Mouse (Mus musculus): ENCODE measurements around the gene Gm14326. TPM values are rescaled to one million over a fixed set of nuclear protein-coding genes. Genes with fewer than 3 reads are reported as not detected.
"Not testable (repeated sequence)": the region's sequence is repeated elsewhere in the genome, so short reads cannot be mapped to it uniquely, and the experiment has no call there.

Gm14326 gene
- polyA plus RNA-seq (2012; rRNA removed) = 0.89 and 2.0 TPM in 2 replicates
- polyA plus RNA-seq (2014; fragmentation: Nextera tagmentation; extraction: Ambion mirVana) = 4.7 TPM in 2 replicates

DNA sequence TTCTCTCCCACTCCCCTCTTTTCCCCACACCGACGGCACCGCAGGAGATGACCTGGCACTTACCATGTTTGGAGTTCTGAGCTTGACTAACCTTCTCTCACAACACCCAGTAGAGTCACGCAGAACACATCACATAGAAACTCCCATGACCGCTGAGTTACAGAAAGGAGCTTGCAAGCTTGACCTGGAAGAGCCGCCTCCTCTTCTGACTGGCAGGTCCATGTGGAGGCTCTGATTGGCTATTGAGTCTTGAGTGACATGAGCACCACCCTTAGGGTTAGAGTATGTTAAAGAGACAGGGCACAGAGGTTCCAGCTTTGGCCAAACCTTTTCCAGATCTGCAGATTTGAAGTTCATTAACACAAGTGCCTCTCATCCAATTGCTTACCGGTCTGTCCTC is at the start of gene Gm14326:
Gm14326 (minus strand) TSS at position 153 of the 400 bp plus-strand sequence.
- DNase-seq (ENCODE audit: low read depth in 3 of 3, low spot score in 3 of 3) = peak in 2 of 3 experiments; percentile 0 to 23
- H3K9me3 ChIP-seq (ENCODE audit: control insufficient read depth, low read length); H3K36me3 ChIP-seq (replicated peaks; ENCODE audit: control insufficient read depth, insufficient read depth, low read depth); ATAC-seq (ENCODE audit: insufficient read depth); H3K27ac ChIP-seq; H3K27me3 ChIP-seq (ENCODE audit: control insufficient read depth, insufficient read depth, low read length); H3K4me1 ChIP-seq (replicated peaks; ENCODE audit: control insufficient read depth in 2 of 2, insufficient read depth in 2 of 2, low read length in 1 of 2); H3K9ac ChIP-seq (replicated peaks): not testable (repeated sequence)
- 3% methylated on average over 4 of the region's 7 CpGs for WGBS (ENCODE audit: insufficient replicate concordance)
- peak within 1 kb of the TSS; percentile 46 for H3K4me2 ChIP-seq (ENCODE audit: low read depth)
- H3K4me3 ChIP-seq (ENCODE audit: insufficient read depth in 1 of 2, low read depth in 2 of 2, low read length in 2 of 2) = peak within 1 kb of the TSS; percentile 45 to 62

DNA sequence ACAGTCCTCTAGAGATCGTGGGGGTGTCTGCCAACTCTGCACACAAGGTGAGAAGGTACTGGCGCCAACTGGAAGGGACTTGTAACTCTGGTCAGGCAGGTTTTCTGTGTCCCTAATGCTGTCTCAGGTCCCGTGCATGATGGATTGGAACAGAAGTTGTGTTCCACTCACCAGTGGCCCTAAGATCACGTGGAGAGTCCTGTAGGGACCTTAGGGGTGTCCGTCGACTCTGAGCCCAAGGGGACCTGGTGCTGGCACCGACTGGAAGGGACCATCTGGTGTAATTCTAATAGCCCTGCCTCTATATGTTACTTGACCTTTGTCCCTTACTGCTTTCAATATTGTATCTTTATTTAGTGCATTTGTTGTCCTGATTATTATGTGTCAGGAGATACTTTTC is 17.7 kb upstream of the Gm14326 start:
- H3K4me2 ChIP-seq (ENCODE audit: low read depth); DNase-seq (ENCODE audit: low read depth in 3 of 3, low spot score in 3 of 3); H3K27me3 ChIP-seq (ENCODE audit: control insufficient read depth, insufficient read depth, low read length); H3K9ac ChIP-seq (replicated peaks); H3K4me3 ChIP-seq (ENCODE audit: insufficient read depth in 1 of 2, low read depth in 2 of 2, low read length in 2 of 2); H3K27ac ChIP-seq; H3K36me3 ChIP-seq (replicated peaks; ENCODE audit: control insufficient read depth, insufficient read depth, low read depth); H3K4me1 ChIP-seq (replicated peaks; ENCODE audit: control insufficient read depth in 2 of 2, insufficient read depth in 2 of 2, low read length in 1 of 2); H3K9me3 ChIP-seq (ENCODE audit: control insufficient read depth, low read length); ATAC-seq (ENCODE audit: insufficient read depth): not testable (repeated sequence)
- 49% methylated on average over 6 of the region's 7 CpGs for WGBS (ENCODE audit: insufficient replicate concordance)

- under 1% methylated on average over 18 of the region's 18 CpGs for WGBS (ENCODE audit: insufficient replicate concordance)
- not testable (repeated sequence) for DNase-seq (ENCODE audit: low read depth in 3 of 3, low spot score in 3 of 3); H3K27ac ChIP-seq; ATAC-seq (ENCODE audit: insufficient read depth); H3K27me3 ChIP-seq (ENCODE audit: control insufficient read depth, insufficient read depth, low read length); H3K9me3 ChIP-seq (ENCODE audit: control insufficient read depth, low read length); H3K4me1 ChIP-seq (replicated peaks; ENCODE audit: control insufficient read depth in 2 of 2, insufficient read depth in 2 of 2, low read length in 1 of 2); H3K36me3 ChIP-seq (replicated peaks; ENCODE audit: control insufficient read depth, insufficient read depth, low read depth); H3K9ac ChIP-seq (replicated peaks)
- Histone ChIP-seq H3K4me3 (ENCODE audit: insufficient read depth in 1 of 2, low read depth in 2 of 2, low read length in 2 of 2) (peak overlapping the region; percentile 45 to 62), H3K4me2 (ENCODE audit: low read depth) (peak overlapping the region; percentile 46; the same call in 1 of the 2 replicates)
Measured at GRCm38 (mm10) chr2:177956734-177957133, 363 bp downstream of the Gm14326 start.

DNA sequence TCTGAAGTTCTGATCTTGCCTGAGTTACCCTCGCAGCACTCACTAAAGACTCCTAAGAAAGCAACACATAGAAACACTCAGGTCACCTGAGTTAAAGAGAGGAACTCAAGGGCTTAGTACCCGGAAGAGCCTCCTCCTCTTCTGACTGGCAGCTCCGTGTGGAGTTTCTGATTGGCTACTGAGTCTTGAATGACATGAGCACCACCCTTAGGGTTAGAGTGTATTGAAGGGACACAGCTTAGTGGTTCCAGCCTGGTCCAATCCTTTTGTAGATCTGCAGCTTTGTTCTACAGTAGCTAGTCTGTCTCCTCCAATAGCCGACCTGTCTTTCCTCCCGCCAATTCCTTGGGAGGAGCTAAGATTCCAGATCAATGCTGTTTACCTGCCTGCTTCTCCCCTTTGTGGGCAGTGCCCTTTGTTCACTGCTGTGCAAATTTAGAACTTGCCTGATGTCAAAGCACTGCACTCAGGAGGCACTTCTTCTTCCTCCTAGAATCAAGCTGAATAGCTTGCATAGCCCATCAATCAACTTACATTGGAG is 31.5 kb downstream of the Gm14326 start, which contains the start of gene Zfp972:
Zfp972 (minus strand) TSS at position 51 of the 541 bp plus-strand sequence.
- peak within 1 kb of the TSS in 1 of 2 experiments; percentile 35; a peak in 1 of 4 replicates for H3K4me3 ChIP-seq (ENCODE audit: insufficient read depth in 1 of 2, low read depth in 2 of 2, low read length in 2 of 2)
- not testable (repeated sequence) for H3K27me3 ChIP-seq (ENCODE audit: control insufficient read depth, insufficient read depth, low read length); H3K4me2 ChIP-seq (ENCODE audit: low read depth); H3K4me1 ChIP-seq (replicated peaks; ENCODE audit: control insufficient read depth in 2 of 2, insufficient read depth in 2 of 2, low read length in 1 of 2); H3K27ac ChIP-seq; DNase-seq (ENCODE audit: low read depth in 3 of 3, low spot score in 3 of 3); H3K36me3 ChIP-seq (replicated peaks; ENCODE audit: control insufficient read depth, insufficient read depth, low read depth); ATAC-seq (ENCODE audit: insufficient read depth); H3K9me3 ChIP-seq (ENCODE audit: control insufficient read depth, low read length); H3K9ac ChIP-seq (replicated peaks)
- 50% methylated on average over 3 of the region's 5 CpGs for WGBS (ENCODE audit: insufficient replicate concordance)

GRCm38 (mm10) chr2:177903276-177903675 is 53.8 kb downstream of the Gm14326 start:
- H3K4me3 ChIP-seq (ENCODE audit: insufficient read depth in 1 of 2, low read depth in 2 of 2, low read length in 2 of 2); H3K4me1 ChIP-seq (replicated peaks; ENCODE audit: control insufficient read depth in 2 of 2, insufficient read depth in 2 of 2, low read length in 1 of 2); H3K36me3 ChIP-seq (replicated peaks; ENCODE audit: control insufficient read depth, insufficient read depth, low read depth); H3K27me3 ChIP-seq (ENCODE audit: control insufficient read depth, insufficient read depth, low read length); H3K27ac ChIP-seq; DNase-seq (ENCODE audit: low read depth in 3 of 3, low spot score in 3 of 3); H3K9me3 ChIP-seq (ENCODE audit: control insufficient read depth, low read length); ATAC-seq (ENCODE audit: insufficient read depth); H3K4me2 ChIP-seq (ENCODE audit: low read depth); H3K9ac ChIP-seq (replicated peaks): not testable (repeated sequence)
- WGBS (ENCODE audit: insufficient replicate concordance) = 87% methylated on average over 3 of the region's 12 CpGs

GRCm38 (mm10) chr2:177898171-177898570 is 58.9 kb downstream of the Gm14326 start:
- not testable (repeated sequence) for H3K4me3 ChIP-seq (ENCODE audit: insufficient read depth in 1 of 2, low read depth in 2 of 2, low read length in 2 of 2); H3K4me2 ChIP-seq (ENCODE audit: low read depth); H3K4me1 ChIP-seq (replicated peaks; ENCODE audit: control insufficient read depth in 2 of 2, insufficient read depth in 2 of 2, low read length in 1 of 2); H3K27me3 ChIP-seq (ENCODE audit: control insufficient read depth, insufficient read depth, low read length); ATAC-seq (ENCODE audit: insufficient read depth); DNase-seq (ENCODE audit: low read depth in 3 of 3, low spot score in 3 of 3); H3K27ac ChIP-seq; H3K9me3 ChIP-seq (ENCODE audit: control insufficient read depth, low read length); H3K9ac ChIP-seq (replicated peaks); H3K36me3 ChIP-seq (replicated peaks; ENCODE audit: control insufficient read depth, insufficient read depth, low read depth)
- 44% methylated on average over 2 of the region's 3 CpGs for WGBS (ENCODE audit: insufficient replicate concordance)

GRCm38 (mm10) chr2:177897046-177897578 is 60.0 kb downstream of the Gm14326 start, which contains the start of gene Gm14327:
TSS of gene Gm14327 (plus strand) at chr2:177897096.
- not testable (repeated sequence) for ATAC-seq (ENCODE audit: insufficient read depth); H3K9ac ChIP-seq (replicated peaks); H3K27me3 ChIP-seq (ENCODE audit: control insufficient read depth, insufficient read depth, low read length); H3K36me3 ChIP-seq (replicated peaks; ENCODE audit: control insufficient read depth, insufficient read depth, low read depth); H3K9me3 ChIP-seq (ENCODE audit: control insufficient read depth, low read length); H3K27ac ChIP-seq; H3K4me1 ChIP-seq (replicated peaks; ENCODE audit: control insufficient read depth in 2 of 2, insufficient read depth in 2 of 2, low read length in 1 of 2); H3K4me2 ChIP-seq (ENCODE audit: low read depth); DNase-seq (ENCODE audit: low read depth in 3 of 3, low spot score in 3 of 3)
- WGBS (ENCODE audit: insufficient replicate concordance) = 48% methylated on average over 9 of the region's 13 CpGs
- peak within 1 kb of the TSS in 1 of 2 experiments; percentile 33; a peak in 2 of 4 replicates for H3K4me3 ChIP-seq (ENCODE audit: insufficient read depth in 1 of 2, low read depth in 2 of 2, low read length in 2 of 2)

DNA sequence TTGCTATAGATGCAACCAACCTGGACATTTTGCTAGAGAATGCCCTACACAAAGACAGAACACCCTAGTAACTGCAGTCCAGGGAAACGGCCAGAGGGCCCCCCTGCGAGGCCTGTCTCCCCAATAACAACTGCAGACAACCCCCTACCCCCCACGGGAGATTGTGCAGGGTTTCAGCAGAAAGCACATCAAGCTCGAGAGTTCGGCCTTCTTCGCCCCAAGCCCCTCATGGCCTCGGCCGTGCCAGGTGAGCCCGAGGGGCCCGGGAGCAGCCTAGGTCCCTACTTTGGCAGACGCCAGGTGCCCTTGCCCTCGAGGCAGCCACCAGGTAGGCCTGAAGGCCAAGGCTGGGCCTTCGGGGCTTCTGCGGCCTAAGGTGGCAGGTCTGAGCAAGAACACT is 69.4 kb downstream of the Gm14326 start:
- not testable (repeated sequence) for DNase-seq (ENCODE audit: low read depth in 3 of 3, low spot score in 3 of 3); H3K4me1 ChIP-seq (replicated peaks; ENCODE audit: control insufficient read depth in 2 of 2, insufficient read depth in 2 of 2, low read length in 1 of 2); ATAC-seq (ENCODE audit: insufficient read depth); H3K9me3 ChIP-seq (ENCODE audit: control insufficient read depth, low read length); H3K27me3 ChIP-seq (ENCODE audit: control insufficient read depth, insufficient read depth, low read length); H3K27ac ChIP-seq; H3K9ac ChIP-seq (replicated peaks); H3K4me3 ChIP-seq (ENCODE audit: insufficient read depth in 1 of 2, low read depth in 2 of 2, low read length in 2 of 2); H3K36me3 ChIP-seq (replicated peaks; ENCODE audit: control insufficient read depth, insufficient read depth, low read depth); H3K4me2 ChIP-seq (ENCODE audit: low read depth)
- 69% methylated on average over 14 of the region's 14 CpGs for WGBS (ENCODE audit: insufficient replicate concordance)
